Mouse (Mus musculus) cortical plate, adult 2 months (tissue): ENCODE measurements around the gene Med13l. TPM values are rescaled to one million over a fixed set of nuclear protein-coding genes. Genes with fewer than 3 reads are reported as not detected.

Experiments
- H3K27ac ChIP-seq: fragments of 200-500 bp; 2 replicates; pipeline ENCODE4 v1.5.1; 2012; ENCODE audit warnings: low read length, control low read depth, inconsistent platforms; ENCODE audit not compliant: insufficient read depth
- H3K4me1 ChIP-seq: fragments of 200-500 bp; 2 replicates; pipeline ENCODE4 v1.6.1; 2011; ENCODE audit warnings: low read length; ENCODE audit not compliant: control insufficient read depth, insufficient read depth
- H3K4me3 ChIP-seq: fragments of 200-500 bp; 2 replicates; pipeline ENCODE4 v1.5.1; 2011; ENCODE audit warnings: mild to moderate bottlenecking, low read length, control low read depth; ENCODE audit not compliant: insufficient read depth
- CTCF ChIP-seq: fragments of 200-500 bp; IDR thresholded peaks from 2 replicates; pipeline ENCODE4 v1.5.1; 2011; ENCODE audit warnings: mild to moderate bottlenecking, control low read depth, low read length; ENCODE audit not compliant: insufficient read depth; ENCODE audit errors: extremely low read depth
- POLR2A ChIP-seq: fragments of 200-500 bp; IDR thresholded peaks from 2 replicates; pipeline ENCODE4 v1.6.1; 2011; ENCODE audit warnings: mild to moderate bottlenecking, low read length, control low read depth; ENCODE audit not compliant: insufficient read depth; ENCODE audit errors: extremely low read depth
- polyA plus RNA-seq: library from polyadenylated mRNA; depleted of rRNA; stranded (reverse); fragments of >200 nt; gene quantifications from 2 replicates; pipeline ENCODE4 v1.2.3, GENCODE M21; 2012

The Med13l gene
- polyA plus RNA-seq, 1 experiment: 29.9 TPM

DNA sequence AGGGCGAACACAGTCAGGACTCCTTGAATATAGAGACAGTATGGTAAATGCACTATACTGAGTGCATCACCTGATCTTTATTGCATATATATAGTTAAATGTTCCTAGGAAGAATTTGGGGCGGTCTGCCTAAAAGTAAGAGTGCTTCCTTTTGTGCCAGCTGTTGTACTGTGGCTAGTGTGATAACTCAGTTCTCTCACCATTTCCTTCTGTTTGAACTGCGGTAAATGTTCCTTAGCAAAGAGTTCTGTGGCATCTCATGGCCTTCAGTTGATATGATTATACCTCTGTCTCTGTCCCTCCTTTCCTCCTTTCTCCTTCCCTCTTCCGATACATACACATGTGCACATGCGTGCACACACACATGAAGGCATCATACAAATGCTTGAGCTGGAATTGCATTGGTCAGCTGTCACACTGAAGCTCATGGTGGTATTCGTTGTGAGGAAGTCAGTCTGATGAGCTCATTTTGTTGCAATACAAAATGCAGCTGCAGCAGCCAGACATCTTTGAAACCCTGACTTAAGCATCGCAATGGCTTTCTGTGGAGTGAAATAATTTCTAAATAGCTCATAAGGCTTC is 97.9 kb downstream of the Med13l start:
- H3K4me3 ChIP-seq: no peak overlapping the region
- peaks cover 4% of the 10 kb centered on the region for H3K4me1 ChIP-seq
- TF ChIP-seq POLR2A (no peak), CTCF (no peak)
- no peak overlapping the region for H3K27ac ChIP-seq

DNA sequence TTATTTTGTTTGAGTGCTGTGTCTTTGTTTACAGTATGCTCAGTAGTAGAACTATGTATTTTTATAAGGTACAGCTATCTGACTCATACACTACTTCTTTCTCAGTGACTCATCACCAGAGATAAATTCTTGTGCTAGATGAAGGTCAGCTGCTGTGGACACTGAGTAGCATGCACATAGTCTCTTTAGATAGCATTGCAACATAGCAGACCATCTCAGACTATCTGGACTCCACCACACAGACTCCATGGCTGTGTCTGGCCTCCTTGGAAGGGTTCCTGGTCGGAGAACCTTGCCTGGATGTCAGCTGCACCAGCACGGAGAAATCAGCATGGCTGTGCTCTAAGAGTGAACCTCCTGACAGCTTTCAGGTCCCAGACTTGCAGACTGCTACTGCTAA is 99.2 kb downstream of the Med13l start:
- peaks cover 3% of the 10 kb centered on the region for H3K4me1 ChIP-seq
- TF ChIP-seq CTCF (no peak), POLR2A (no peak)
- no peak overlapping the region for H3K27ac ChIP-seq
- H3K4me3 ChIP-seq: no peak overlapping the region

DNA sequence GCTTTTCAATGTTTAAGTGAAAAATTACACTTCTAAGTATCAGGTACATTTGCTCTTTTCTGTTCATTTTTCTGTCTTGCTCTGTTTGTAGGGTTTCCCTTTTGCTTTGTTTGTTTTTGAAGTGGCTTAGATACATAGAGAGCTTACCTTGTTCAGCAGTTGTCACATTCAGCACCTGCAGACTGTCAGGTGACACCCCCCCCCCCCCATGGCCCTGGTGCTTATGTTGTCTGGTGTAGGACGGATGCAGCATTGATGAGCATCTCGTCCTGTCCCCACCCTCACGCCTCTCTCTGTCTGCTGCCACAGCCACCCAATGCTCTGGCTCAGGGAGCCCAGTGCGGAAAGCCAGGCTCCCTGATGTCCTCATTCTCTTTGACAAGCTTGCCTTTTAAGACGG is 101.3 kb downstream of the Med13l start:
- H3K4me3 ChIP-seq: no peak overlapping the region
- peaks cover 4% of the 10 kb centered on the region for H3K4me1 ChIP-seq
- H3K27ac ChIP-seq: no peak overlapping the region
- TF ChIP-seq CTCF: no peak
- no peak for TF ChIP-seq POLR2A

DNA sequence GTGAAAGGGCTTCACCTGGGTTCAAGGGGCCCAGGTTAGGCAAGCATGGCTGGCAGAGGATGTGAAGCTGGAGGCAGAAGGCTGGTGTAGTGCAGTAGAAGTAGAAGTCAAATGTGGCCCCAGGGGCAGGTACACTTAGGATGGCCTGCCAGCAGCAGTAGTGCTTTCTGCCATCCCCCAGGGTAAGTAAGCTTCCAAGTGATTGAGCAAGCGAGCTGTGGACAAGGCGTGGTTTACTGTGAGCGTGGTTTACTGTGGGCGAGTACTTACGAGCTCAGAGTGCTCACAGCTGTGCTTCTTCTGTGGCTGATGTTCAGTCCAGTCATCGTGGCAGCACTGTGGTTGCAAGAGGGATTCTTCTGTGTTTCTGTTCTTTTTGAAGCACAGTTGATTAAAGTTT is 103.5 kb downstream of the Med13l start:
- TF ChIP-seq CTCF: no peak
- no peak for TF ChIP-seq POLR2A
- no peak overlapping the region for H3K27ac ChIP-seq
- H3K4me3 ChIP-seq: no peak overlapping the region
- peaks cover 2% of the 10 kb centered on the region for H3K4me1 ChIP-seq

DNA sequence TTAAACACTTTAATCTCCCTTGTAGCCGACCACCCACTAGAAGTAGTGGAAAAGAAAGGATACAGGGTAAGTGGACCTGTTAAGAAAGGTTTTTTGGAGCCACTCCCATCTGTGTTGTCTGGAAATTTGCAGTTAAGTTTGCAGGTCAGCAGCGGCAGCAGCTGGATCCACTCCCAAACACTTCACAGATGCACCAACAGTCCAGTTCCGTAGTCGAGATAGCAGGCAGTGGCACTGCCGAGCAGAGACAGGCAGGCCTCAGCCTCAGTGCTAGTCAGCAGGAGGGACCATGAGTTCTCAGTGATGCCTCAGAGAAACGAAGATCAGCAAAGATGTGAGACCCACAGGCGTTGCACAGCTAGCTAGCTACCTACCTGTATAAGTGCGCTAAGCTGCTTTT is 104.5 kb downstream of the Med13l start:
- Histone ChIP-seq H3K4me1 (peaks cover 2% of the 10 kb centered on the region), H3K27ac (no peak overlapping the region), H3K4me3 (no peak overlapping the region)
- TF ChIP-seq CTCF (no peak), POLR2A (no peak)

DNA sequence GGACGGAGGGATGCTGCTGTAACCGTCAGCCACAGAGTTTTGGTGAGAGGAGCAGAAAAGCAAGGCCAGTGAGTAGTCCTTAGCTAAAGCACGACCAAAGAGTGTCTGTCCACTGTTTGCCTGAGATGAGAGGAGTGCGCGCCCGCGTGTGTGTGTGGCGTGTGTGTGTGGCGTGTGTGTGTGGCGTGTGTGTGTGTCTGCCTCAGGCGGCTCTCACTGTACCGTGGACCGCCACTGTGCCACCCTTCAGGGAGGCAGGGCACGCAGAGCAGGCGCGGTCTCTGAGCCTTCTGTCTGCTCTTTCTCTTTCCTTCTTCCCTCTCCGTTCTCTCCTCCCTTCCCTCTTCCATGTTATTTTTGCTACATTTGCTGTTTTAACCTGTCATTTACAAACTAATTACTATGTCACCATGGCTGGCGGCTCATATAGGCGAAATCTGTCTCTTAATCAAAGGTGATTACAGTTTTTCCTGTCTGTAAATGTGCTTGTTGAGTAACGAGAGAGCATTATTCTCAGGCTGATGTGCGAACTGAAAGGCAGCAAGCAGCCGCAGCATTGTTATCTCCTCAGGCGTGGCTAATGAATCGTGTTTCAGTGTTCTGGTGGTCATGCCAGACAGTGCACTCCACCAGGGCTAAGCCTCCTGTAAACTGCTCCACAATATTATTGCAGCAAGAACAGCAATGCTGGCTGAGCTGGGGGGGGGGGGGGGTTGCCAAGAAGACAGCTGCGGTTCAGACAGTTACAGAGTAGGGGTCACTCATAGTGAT is 106.1 kb downstream of the Med13l start:
- no peak overlapping the region for H3K4me3 ChIP-seq
- H3K27ac ChIP-seq: no peak overlapping the region
- TF ChIP-seq CTCF: no peak
- TF ChIP-seq POLR2A: no peak
- peaks cover 5% of the 10 kb centered on the region for H3K4me1 ChIP-seq

DNA sequence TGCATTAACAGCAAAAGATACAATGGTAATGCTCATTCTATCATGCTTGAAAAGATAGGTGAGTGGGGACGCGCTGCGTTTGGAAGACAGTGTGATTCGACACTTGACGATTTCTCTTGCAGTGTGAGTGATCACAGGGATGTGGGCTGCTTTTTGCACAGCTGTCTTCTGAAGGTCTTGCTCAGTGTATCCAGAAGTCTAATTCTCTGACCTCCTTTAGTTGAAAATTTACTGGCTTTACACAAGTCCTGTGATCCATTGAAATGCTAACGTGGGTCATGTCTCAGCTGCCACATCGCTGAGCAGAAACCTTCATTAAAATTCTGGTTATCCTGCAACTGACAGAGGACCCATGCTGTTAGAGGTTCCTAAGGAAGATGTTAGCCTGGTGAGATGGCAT is 107.4 kb downstream of the Med13l start:
- TF ChIP-seq POLR2A (no peak), CTCF (no peak)
- Histone ChIP-seq H3K4me3 (no peak overlapping the region), H3K27ac (no peak overlapping the region), H3K4me1 (peaks cover 7% of the 10 kb centered on the region)

DNA sequence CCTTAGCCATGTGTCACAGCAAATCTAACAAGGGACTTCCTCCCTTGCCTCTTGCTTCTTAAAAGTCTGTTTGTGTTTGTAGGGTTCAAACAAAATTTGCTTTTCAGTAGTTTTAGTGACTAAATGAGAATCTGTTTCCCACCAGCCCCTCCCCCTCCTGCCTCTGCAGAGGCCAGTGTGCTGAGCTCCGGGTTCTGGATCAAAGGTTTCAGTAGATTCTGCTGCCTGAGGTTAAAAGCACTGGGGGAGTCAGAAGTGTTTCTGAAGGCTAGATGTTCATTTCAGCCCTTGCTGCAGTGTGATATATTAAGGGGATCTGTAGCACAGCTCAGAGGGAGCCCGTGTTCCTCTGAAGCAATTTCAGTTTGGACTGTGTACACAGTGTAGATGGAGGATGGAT is 108.5 kb downstream of the Med13l start:
- H3K4me1 ChIP-seq: peaks cover 7% of the 10 kb centered on the region
- no peak overlapping the region for H3K27ac ChIP-seq
- H3K4me3 ChIP-seq: no peak overlapping the region

DNA sequence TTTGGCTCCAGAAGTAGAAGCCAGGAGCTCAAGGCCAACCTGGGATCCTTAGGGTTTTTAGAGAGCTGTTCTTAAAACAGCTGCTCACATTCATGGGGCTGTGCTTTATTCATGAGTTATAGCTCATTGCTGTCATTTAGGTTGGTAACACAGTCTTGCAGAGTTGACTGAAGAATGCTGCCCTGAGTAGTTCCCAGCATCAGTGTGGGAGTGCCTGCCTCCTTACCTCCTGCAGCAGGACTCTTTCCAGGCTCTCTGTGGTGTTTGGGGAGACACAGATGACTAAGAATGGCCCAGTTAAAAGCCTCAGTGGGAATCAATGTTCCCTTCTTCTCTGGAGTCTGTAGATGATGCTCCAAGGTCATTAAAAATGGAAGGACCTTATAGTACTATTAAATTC is 111.6 kb downstream of the Med13l start:
- TF ChIP-seq POLR2A: no peak
- TF ChIP-seq CTCF: no peak
- H3K4me1 ChIP-seq: peaks cover 13% of the 10 kb centered on the region
- no peak overlapping the region for H3K4me3 ChIP-seq
- no peak overlapping the region for H3K27ac ChIP-seq

More for the DNA sequence above, 108.5 kb downstream of the Med13l start:
- TF ChIP-seq CTCF (no peak), POLR2A (no peak)

DNA sequence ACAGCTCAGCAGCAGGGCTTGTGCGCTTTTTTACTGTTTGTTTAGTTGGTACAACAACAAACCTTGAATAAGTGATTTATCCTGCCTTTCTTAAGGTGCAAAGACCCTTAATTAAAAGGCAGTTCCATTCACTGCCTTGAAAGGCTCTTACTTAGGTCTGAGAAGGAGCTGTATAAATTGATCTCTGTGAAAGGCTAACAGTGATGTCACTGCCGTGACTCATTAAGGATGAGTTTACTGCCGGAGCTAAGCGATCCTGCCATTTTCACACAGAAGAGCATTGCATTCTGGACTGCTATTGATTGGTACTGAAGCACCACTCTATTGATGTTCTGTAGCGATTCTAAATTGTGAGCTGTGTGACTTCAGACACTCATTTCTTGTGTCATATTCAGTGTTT is 113.4 kb downstream of the Med13l start:
- Histone ChIP-seq H3K4me3 (no peak overlapping the region), H3K27ac (no peak overlapping the region), H3K4me1 (peaks cover 17% of the 10 kb centered on the region)
- TF ChIP-seq POLR2A: no peak

DNA sequence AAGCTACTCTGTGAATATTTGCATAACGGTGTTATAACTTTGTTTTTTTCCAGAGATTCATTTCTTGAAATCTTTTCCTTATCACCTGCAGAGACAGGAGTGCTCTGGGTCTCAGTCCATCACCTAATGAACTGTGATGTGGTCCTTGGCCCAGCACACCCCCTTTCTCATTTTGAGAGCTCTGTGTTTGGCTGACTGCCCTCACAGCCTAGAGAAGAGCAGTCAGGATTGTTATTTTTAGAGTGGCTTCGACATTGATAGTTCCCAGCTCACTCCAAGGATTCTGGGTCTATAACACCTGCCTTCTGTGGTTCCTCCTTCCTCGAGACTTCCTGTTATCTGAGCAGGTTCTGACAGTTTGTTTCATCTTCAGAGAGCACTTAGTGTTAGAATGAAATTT is 113.8 kb downstream of the Med13l start:
- TF ChIP-seq CTCF: no peak
- no peak for TF ChIP-seq POLR2A
- H3K4me3 ChIP-seq: no peak overlapping the region
- H3K27ac ChIP-seq: no peak overlapping the region
- peaks cover 18% of the 10 kb centered on the region for H3K4me1 ChIP-seq
